Mouse (Mus musculus): ENCODE results near the gene Anks1. TPM values are rescaled to one million over a fixed set of nuclear protein-coding genes. Genes with fewer than 3 reads are reported as not detected.
"Not testable (repeated sequence)": the region's sequence is repeated elsewhere in the genome, so short reads cannot be mapped to it uniquely, and the experiment has no call there.

Gene Anks1
- polyA plus RNA-seq, 1 experiment from 2014 or later, result 19.3 TPM

DNA sequence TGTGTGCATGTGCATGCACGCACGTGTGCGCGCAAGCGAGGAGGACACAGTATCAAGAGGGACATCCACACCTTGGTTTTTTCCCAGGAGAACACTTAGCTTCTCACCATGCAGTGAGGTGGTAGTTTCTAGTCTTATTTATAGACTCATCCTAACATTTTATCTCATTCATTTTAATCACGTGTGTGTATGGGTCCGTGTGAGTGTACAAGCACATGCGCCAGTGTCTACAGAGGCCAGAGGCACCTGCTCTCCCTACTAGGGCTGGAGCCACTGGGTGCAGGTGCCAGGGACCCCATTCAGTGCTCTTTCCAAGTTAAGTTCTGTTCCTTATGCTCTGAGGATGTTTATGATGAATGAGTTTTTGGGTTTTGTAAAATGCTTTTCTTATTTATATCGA, 48.5 kb downstream of the Anks1 start:
- H3K9me3 ChIP-seq (replicated peaks), result no peaks in the 10 kb centered on the region
- no peaks in the 10 kb centered on the region for H3K27me3 ChIP-seq (ENCODE audit: low read depth, poor library complexity, severe bottlenecking)
- H3K36me3 ChIP-seq, result no peaks in the 10 kb centered on the region
- H3K4me3 ChIP-seq, result no peak overlapping the region
- DNase-seq (ENCODE audit: low spot score), result no peak
- no peak overlapping the region for H3K27ac ChIP-seq (replicated peaks)
- 96% methylated on average over 9 of the region's 9 CpGs for WGBS
- H3K4me1 ChIP-seq, result peaks cover 12% of the 10 kb centered on the region; the same call in 1 of the 2 replicates

DNA sequence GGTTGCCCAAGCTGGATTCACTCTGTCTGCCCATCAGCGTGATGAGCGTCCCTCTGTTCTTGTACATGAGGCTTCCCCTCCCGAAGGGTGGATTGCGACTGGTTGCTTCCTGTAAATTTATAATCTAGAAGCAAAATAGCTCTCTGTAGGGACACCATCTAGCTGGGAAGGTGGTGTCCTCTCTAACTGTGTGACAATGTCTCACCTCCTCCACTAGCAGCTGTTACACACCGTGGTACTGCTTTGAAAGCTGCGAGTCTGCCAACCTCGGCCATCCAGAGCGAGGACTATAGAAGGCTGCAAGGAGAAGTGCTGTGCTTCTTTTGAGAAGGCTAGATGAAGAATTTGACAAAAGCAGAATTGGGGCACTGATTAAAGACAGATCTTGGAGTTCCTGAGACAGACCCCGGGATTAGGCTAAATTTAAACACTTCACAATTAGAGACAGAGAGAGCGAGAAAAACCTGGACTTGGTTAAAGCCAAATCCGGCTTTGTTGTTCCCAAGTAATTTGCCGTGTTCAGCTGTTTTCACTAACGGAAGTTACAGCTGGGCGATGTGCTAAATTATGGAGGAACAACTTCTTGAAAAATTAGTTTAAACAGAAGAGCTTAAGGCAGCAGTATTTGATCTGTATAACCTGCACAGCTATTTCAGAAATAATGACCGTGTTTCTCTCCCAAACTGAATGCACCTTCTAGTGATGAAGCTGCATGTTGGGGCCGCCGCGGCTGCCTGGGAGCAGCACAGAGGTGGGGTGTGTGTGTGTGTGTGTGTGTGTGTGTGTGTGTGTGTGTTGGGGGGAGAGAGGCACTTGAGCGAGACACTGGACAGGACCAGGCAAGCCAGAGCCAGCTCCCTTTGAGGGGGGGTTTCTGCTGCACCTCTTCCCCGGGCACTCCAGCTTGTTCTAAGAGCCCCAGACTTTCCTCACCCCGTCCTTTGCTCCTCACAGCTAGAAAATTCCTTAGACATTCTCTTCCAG, 51.3 kb downstream of the Anks1 start:
- WGBS, result 84% methylated on average over 21 of the region's 21 CpGs
- Histone ChIP-seq H3K4me1 (peaks cover 5% of the 10 kb centered on the region; the same call in 1 of the 2 replicates), H3K27ac (replicated peaks) (no peak overlapping the region), H3K9me3 (replicated peaks) (no peaks in the 10 kb centered on the region), H3K4me3 (no peak overlapping the region), H3K27me3 (ENCODE audit: low read depth, poor library complexity, severe bottlenecking) (no peaks in the 10 kb centered on the region), H3K36me3 (no peaks in the 10 kb centered on the region)
- no peak for DNase-seq (ENCODE audit: low spot score)

DNA sequence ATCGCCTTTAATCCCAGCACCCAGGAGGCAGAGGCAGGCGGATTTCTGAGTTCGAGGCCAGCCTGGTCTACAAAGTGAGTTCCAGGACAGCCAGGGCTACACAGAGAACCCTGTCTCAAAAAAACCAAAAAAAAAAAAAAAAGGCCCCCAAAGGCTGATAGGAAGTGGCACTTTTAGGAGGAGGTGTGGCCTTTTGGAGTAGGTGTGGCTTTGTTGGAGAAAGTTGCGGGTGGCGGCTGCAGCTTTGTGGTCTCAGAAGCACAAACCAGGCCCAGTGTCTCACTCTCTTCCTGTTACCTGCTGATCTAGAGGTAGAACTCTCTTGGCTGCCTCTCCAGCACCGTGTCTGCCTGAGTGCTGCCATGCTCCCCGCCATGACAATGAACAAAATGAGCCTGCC, 54.0 kb downstream of the Anks1 start:
- H3K9me3 ChIP-seq (replicated peaks); H3K4me3 ChIP-seq; H3K4me1 ChIP-seq; DNase-seq (ENCODE audit: low spot score); H3K36me3 ChIP-seq; H3K27me3 ChIP-seq (ENCODE audit: low read depth, poor library complexity, severe bottlenecking); H3K27ac ChIP-seq (replicated peaks): not testable (repeated sequence)
- 90% methylated on average over 7 of the region's 7 CpGs for WGBS

DNA sequence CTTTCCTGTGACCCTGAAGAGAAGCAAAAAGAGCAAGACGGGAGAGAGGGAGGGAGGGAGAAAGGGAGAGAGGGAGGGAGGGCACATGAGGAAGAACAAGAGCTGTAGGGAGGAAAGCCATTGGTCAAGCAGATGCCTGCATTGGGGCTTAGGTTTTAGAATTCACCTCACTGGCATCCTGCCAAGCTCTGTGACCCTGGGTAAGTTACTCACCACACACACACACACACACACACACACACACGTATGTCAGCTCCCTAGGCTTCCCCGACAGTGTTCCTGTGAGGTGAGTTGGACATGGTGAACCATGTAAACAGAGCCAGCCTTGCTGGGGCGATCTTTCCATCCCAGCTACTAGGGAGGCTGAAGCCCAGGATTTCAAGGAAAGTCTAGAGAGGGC, 55.5 kb downstream of the Anks1 start:
- WGBS, result 73% methylated on average over 4 of the region's 4 CpGs
- Histone ChIP-seq H3K4me3 (no peak overlapping the region), H3K27me3 (ENCODE audit: low read depth, poor library complexity, severe bottlenecking) (no peaks in the 10 kb centered on the region), H3K27ac (replicated peaks) (no peak overlapping the region), H3K4me1 (peaks cover 12% of the 10 kb centered on the region; the same call in 1 of the 2 replicates), H3K36me3 (no peaks in the 10 kb centered on the region), H3K9me3 (replicated peaks) (no peaks in the 10 kb centered on the region)
- DNase-seq (ENCODE audit: low spot score), result no peak

DNA sequence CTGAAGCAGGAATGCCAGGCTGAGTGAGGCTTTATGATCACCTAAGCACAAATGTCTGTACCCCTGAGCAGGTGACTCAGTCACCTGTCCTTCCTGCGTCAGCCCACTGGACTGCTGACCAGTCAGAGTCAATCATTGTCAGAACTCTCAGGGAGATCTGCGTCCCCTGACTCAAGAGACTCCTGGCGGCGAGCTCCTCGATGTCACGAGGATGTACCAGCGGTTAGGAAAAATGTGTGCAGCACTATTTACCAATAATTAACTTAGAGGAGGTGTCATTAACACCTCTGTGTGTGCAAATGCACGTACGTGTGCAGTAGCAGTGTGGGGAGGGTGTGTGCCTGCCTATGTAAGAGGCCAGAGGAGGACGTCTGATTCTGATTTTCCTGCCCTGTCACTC, 56.2 kb downstream of the Anks1 start:
- Histone ChIP-seq H3K4me3 (no peak overlapping the region), H3K27me3 (ENCODE audit: low read depth, poor library complexity, severe bottlenecking) (no peaks in the 10 kb centered on the region), H3K9me3 (replicated peaks) (no peaks in the 10 kb centered on the region), H3K27ac (replicated peaks) (no peak overlapping the region), H3K36me3 (no peaks in the 10 kb centered on the region), H3K4me1 (0 out of 2 replicates have a peak, but pooled peaks cover 7% of the 10 kb centered on the region)
- DNase-seq (ENCODE audit: low spot score), result no peak
- 89% methylated on average over 10 of the region's 10 CpGs for WGBS

DNA sequence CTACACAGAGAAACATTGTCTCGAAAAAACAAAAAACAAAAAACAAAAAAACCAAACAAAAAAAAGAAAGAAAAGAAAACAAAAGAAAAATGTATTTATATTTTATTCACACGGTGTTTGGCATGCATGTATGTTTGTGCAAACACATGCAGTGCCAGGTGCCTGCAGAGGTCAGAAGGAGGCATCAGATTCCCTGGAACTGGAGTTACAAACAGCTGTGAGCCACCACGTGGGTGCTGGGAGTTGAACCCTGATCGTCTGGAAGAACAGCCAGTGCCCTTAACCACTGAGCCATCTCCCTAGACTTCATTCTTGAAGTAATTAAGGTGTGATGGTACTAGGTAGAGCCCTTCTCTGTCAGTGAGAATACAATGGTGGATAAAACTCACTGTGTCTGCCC, 57.0 kb downstream of the Anks1 start:
- WGBS, result 81% methylated on average over 4 of the region's 4 CpGs
- DNase-seq (ENCODE audit: low spot score), result no peak
- Histone ChIP-seq H3K4me1 (0 out of 2 replicates have a peak, but pooled peaks cover 7% of the 10 kb centered on the region), H3K9me3 (replicated peaks) (no peaks in the 10 kb centered on the region), H3K27ac (replicated peaks) (no peak overlapping the region), H3K36me3 (no peaks in the 10 kb centered on the region), H3K27me3 (ENCODE audit: low read depth, poor library complexity, severe bottlenecking) (no peaks in the 10 kb centered on the region), H3K4me3 (no peak overlapping the region)

DNA sequence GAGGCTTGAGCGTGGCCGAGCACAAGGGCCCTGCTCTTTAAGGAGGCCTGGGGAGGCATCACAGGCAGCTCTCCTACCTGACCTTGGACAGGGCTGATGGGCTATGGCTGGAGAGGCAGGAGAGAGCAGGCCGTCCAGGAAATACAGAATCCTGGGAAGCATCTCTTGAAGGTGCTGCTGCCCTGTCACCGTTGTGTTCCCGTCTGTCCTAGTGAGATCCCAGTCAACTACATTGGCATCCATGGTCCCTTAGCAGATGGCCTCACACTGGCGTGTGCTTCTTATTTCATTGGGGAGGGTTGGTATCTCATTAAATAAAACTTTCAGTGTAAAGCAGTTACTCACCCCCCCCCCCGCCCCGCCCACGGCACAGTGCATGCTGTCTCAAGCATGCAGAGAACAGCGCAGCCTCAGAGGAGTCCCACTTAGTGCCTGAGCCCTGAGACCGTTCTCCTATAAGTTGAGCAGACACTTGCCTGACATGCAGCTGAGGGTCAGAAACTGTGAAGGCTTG, 57.5 kb downstream of the Anks1 start:
- H3K27ac ChIP-seq (replicated peaks), result no peak overlapping the region
- 90% methylated on average over 11 of the region's 11 CpGs for WGBS
- no peaks in the 10 kb centered on the region for H3K36me3 ChIP-seq
- no peaks in the 10 kb centered on the region for H3K27me3 ChIP-seq (ENCODE audit: low read depth, poor library complexity, severe bottlenecking)
- H3K9me3 ChIP-seq (replicated peaks), result no peaks in the 10 kb centered on the region
- H3K4me3 ChIP-seq, result no peak overlapping the region
- H3K4me1 ChIP-seq, result 0 out of 2 replicates have a peak, but pooled peaks cover 7% of the 10 kb centered on the region
- no peak for DNase-seq (ENCODE audit: low spot score)

DNA sequence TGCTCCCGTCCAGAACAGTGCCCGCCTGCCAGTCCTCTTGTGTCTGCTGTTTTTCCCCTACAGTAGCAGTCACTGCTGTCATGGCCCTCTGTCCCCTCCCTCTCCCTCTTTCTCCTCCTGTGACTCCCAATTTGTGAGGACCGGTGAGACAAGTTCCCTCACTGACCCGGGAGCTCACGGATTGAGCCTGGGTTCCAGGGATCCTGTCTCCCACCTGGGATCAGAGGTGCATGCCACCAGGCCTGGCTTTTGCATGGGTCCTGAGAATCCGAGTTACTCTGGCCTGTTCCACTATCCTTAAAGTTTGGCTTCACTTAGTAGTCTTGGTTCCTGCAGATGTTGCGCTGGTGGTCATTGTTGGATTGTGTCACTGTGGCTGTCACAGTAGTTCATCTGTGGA, 58.4 kb downstream of the Anks1 start:
- Histone ChIP-seq H3K27me3 (ENCODE audit: low read depth, poor library complexity, severe bottlenecking) (no peaks in the 10 kb centered on the region), H3K27ac (replicated peaks) (no peak overlapping the region), H3K4me1 (0 out of 2 replicates have a peak, but pooled peaks cover 7% of the 10 kb centered on the region), H3K4me3 (no peak overlapping the region), H3K36me3 (no peaks in the 10 kb centered on the region), H3K9me3 (replicated peaks) (no peaks in the 10 kb centered on the region)
- 90% methylated on average over 7 of the region's 7 CpGs for WGBS
- no peak for DNase-seq (ENCODE audit: low spot score)

DNA sequence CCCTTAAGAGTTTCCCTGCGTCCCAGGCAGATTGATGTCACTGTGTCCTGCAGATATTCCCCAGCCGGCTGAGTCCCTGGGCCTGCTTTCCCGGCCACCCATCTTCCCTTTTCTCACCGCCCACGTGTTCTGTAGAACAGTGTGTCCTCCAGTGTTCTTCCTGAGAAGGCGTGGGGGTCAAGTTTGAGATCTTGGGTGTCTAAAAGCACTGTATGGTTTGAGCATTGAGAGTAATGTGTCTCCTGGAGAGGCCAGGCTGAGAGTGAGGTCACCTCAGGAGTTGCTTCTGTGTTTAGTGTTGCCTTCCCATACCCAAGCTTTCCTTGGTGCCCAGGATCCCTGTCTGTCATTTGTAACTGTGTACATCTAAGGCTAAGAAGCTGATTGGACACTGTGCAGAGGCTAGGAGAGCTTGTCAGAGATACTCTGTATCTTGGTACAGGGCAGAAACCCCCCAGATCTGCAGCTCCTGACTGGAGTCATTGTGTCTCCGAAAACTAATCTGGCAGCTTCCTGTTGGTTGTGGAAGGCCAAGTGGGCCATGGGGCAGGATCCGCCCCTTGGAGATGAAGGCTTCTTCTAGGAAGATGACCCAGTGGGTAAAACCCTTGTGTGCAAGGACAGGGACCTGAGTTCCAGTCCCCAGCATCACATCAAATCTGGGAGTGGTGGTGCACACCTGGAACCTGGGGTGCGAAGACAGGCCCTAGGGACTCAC, 59.1 kb downstream of the Anks1 start:
- Histone ChIP-seq H3K4me3 (no peak overlapping the region), H3K9me3 (replicated peaks) (no peaks in the 10 kb centered on the region), H3K27me3 (ENCODE audit: low read depth, poor library complexity, severe bottlenecking) (no peaks in the 10 kb centered on the region), H3K36me3 (no peaks in the 10 kb centered on the region), H3K27ac (replicated peaks) (no peak overlapping the region), H3K4me1 (0 out of 2 replicates have a peak, but pooled peaks cover 7% of the 10 kb centered on the region)
- no peak for DNase-seq (ENCODE audit: low spot score)
- WGBS, result 89% methylated on average over 9 of the region's 9 CpGs

DNA sequence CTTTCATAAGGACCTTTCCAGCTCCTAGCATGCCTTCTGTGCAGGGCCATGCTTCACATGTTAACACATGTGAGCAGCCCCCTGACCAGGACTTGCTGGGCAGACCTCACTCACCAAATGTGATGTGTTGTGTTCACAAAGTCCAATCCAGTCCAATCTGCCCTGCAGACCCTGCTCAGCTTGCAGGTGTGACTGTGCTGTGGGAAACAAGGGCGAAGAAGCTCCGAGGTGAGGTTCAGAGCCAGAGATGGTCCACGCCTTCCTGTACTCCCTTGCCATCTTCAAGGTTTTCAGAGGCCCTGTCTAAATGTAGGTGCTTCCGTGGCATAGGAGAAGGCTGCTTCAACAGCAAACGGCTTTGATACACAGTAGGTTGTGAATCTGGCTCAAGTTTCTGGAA, 59.8 kb downstream of the Anks1 start:
- Histone ChIP-seq H3K27me3 (ENCODE audit: low read depth, poor library complexity, severe bottlenecking) (no peaks in the 10 kb centered on the region), H3K4me1 (0 out of 2 replicates have a peak, but pooled peaks cover 7% of the 10 kb centered on the region), H3K4me3 (no peak overlapping the region), H3K27ac (replicated peaks) (no peak overlapping the region), H3K9me3 (replicated peaks) (no peaks in the 10 kb centered on the region), H3K36me3 (no peaks in the 10 kb centered on the region)
- no peak for DNase-seq (ENCODE audit: low spot score)
- WGBS, result 93% methylated on average over 5 of the region's 5 CpGs

DNA sequence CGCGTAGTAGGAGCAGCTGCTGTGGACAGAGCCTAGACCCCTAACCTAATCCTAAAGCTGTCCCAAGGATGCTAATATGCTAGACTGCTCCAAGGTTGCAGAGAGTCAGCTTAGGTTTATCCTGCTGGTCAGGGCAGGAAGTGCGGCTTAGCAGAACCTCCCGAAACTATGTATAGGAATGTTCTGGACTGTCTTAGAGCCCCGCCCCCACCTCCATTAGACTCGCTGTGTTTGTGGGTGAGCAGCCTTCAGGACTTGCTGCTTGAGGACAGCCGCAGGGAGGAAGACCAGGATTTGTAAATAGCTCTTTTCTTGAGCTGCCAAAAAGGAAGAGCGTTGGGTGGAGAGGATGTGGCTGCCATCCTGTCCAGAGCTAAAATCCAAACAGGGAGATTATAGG, 60.3 kb downstream of the Anks1 start:
- Histone ChIP-seq H3K4me3 (no peak overlapping the region), H3K27ac (replicated peaks) (no peak overlapping the region), H3K9me3 (replicated peaks) (no peaks in the 10 kb centered on the region), H3K4me1 (0 out of 2 replicates have a peak, but pooled peaks cover 7% of the 10 kb centered on the region), H3K27me3 (ENCODE audit: low read depth, poor library complexity, severe bottlenecking) (no peaks in the 10 kb centered on the region), H3K36me3 (no peaks in the 10 kb centered on the region)
- DNase-seq (ENCODE audit: low spot score), result no peak
- 81% methylated on average over 8 of the region's 8 CpGs for WGBS

DNA sequence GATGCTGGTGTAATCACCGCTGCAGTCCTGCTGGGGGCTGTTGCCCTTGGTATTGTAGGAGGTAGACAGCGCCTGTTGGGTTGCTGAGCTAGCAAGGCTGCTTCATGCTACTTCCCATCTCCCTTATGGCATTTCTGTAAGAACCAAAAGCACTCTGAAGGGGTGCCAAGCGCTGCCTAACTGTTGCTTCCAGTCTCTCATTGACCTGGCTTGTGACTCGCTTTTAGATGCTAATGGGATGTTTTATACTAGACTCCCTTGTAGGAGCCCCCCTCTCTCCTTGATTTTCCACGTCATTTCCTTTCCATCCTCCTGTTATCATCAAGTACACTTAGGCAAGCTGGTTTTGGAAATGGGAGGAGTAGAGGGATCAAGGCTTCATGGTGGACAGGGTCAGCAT, 60.8 kb downstream of the Anks1 start:
- H3K4me1 ChIP-seq, result 0 out of 2 replicates have a peak, but pooled peaks cover 7% of the 10 kb centered on the region
- no peak for DNase-seq (ENCODE audit: low spot score)
- no peak overlapping the region for H3K27ac ChIP-seq (replicated peaks)
- no peak overlapping the region for H3K4me3 ChIP-seq
- 85% methylated on average over 5 of the region's 5 CpGs for WGBS
- no peaks in the 10 kb centered on the region for H3K27me3 ChIP-seq (ENCODE audit: low read depth, poor library complexity, severe bottlenecking)
- H3K36me3 ChIP-seq, result no peaks in the 10 kb centered on the region
- no peaks in the 10 kb centered on the region for H3K9me3 ChIP-seq (replicated peaks)
